Mouse (Mus musculus) right cerebral cortex, postnatal 14 days (tissue): Measurements from ENCODE around the gene Axin1.
A peak's percentile ranks its signal among the peaks of the same experiment; 100 is the strongest.
"Not testable (repeated sequence)": the region's sequence is repeated elsewhere in the genome, so short reads cannot be mapped to it uniquely, and the experiment has no call there.

ENCODE experiments used
- DNase-seq: peaks from one replicate; pipeline ENCODE4 v3.0.0; 2022

Gene Axin1

DNA sequence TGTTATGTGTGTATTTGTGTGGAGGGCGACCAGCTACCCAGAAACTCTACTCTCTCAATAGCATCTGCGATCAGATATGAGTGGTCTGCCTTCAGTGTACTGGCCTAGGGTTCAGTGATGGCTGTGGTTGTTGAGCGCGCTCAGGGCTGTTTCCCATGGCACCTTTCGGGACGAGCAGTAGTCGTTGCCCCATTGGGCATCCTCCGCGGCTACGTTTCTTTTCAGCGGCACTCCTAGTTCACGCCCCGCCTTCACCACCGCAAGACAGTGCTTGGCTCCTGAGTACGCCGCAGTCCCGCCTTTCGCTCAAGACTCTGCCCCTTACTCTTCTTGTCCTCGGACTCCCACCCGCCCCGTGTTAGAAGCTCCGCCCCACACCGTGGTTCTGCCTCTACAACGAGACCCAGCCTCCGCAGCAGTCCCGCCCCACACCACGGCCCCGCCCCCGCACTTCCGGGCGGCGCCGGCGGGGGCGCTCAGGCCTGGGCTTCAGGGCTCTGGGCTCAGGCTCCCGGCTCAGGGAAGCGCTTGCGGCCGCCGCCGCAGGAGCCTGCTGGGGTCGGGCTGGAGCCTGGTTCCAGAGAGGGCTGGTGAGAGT is at the start of gene Axin1:
TSS of gene Axin1 (plus strand) at position 450 of the 598 bp plus-strand sequence.
- DNase-seq, result peak; percentile 88

DNA sequence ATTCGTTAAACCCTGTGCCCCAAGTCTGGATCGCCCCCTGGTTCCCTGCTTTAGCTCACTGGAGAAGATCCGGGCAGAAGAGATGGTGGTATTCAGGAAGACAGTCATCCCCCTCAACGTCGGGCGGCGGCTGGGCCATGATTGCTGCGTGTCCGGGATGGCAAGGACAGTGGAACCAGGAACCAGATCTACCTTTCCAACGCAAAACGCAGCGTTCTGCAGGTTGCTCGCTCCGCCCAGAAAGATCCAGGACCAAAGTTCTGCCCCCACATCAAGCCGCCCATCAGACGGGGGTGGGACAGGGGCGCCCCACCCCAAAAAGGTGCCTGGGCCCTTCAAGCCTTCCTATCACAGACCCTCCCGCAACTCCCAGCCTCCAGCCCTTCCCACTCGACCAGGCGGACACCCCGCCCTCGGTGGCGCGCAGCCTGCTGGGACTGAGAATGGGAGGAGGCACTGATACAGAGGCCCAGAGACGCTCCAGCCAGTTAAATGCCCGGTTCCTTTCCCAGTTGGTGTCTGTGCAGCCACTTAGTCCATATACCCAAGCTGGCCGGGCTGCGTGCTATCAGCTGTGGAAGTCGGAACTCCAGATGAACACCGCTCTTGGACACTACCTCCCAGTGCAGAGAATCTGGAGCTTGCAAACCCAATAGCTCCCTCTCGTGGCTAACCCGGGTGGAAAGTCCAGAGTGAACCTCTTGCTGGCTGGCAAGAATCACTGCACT is 48.4 kb upstream of the Axin1 start, which contains the start of gene Decr2:
TSS of gene Decr2 (minus strand) at position 433 of the 728 bp plus-strand sequence.
- peak; percentile 87 for DNase-seq

DNA sequence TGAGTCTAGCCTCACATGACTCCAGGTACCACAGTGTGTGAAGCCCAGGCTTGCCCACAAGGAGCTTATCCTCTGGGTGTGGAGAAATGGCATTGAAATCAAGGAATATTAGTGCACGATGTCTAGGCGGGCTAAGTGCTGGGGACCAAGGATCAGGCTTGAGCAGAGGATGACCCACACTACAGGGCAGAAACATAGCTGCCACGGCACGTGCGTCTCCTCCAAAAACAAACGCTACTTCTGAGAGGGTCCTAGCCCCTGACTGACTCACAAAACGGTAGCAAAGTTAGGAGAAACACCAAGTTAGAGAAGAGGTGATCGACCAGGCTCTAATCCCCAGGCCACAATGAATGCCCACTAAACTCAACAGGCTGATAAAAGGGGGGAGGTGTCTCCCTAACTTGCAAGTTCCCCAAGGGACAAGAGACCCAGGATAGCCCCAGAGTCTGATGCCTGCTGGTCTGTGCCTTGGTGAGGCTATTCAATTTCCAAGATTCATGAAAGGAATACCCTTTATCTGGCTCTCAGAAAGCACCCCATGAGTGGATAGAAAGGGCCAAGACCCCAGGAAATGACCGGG is 43.9 kb upstream of the Axin1 start:
- DNase-seq, result no peak

DNA sequence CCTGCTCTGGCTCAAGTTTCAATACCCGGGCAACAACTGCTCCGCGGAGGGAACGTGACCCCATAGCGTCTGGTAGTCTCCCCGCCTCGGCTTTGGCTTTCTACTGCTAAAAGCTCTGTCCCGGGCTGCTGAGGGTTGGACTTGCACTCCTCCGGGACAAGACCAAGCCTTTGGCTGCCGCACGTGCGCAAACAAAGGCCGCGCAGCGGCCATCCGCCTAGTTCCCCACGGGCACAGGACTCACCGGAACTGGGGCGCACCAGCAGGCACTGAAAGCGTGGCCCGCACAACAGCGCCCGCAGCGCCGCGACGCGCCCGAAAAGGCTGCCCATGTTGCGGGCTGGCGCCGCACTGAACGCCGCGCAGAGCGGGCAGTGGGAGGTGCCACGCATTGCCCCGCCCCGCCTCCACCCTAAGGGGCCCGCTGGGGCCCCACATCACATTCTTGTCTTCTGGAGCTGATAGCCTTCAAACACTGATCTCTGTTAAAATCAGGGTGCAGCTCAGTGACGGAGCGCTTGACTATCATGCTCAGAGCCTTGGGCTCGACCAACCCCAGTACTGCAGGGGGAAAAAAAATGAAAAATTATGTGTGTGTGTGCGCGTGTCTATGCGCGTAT is 43.3 kb upstream of the Axin1 start, which contains the start of gene Nme4:
TSS of gene Nme4 (minus strand) at position 482 of the 620 bp plus-strand sequence.
- DNase-seq, result peak; percentile 60

DNA sequence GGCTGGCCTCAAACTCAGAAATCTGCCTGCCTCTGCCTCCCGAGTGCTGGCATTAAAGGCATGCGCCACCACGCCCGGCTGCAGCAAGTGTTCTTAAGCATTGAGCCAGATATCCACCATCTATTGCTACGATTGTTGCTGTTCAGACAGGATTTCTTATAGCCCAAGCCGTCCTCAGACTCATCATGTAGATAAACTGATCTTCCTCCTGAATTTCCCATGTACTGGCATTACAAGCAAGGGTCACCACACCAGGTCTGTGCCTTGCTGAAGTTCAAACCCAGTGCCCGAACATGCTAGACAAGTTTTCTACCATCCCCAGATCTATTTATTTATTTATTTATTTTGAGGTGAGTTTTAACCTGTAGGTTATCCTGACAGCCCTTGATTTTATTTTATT is 40.0 kb upstream of the Axin1 start:
- no peak for DNase-seq

DNA sequence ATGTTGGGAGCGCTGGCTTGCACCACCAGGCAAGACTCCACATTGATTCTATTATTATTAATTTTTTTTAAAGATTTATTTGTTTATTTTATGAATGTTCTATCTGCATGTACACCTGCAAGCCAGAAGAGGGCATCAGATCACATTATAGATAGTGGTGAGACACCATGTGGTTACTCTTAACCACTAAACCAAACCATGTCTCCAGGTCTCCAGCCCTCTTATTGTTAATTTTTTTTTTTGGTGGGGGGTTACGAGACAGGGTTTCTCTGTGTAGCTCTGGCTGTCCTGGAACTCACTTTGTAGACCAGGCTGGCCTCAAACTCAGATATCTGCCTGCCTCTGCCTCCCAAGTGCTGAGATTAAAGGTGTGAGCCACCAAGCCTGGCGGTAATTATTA is 39.2 kb upstream of the Axin1 start:
- not testable (repeated sequence) for DNase-seq

DNA sequence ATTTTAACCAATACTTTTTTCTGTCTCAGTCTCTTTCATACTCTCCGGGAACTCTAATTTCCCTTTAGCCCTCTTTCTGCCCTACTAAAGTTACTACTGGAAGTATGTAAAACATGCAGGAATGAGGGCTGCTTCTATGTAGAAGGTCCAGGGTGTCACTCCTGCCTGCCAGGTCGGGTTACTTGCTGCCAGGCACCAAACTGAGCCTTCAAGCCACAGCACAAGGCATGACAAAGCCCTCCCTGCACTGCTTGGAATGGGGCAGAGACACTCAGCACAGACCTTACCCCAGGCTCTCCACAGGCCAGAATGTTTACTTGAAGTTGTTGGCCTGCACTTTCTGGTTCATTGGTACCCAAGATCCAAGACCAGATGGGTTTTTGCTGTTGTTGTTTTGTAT is 38.3 kb upstream of the Axin1 start:
- no peak for DNase-seq

DNA sequence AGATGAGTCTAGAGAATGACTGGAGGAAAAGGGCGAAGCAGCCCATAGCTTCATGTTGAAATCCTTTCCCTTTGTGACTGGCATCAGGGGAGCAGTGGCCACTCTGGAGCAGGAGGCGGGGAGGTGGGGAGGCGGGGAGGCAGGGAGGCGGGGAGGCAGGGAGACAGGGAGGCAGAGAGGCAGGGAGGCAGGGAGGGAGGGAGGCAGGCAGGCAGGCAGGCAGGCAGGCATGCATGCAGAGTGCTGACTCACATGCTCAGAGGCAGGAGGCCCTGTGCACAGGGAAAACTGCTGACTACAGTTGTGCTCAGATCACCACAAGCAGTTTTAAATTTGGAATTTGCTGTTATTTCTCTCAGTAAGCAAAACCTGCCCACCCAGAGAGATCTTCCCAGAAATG is 37.0 kb upstream of the Axin1 start:
- no peak for DNase-seq

DNA sequence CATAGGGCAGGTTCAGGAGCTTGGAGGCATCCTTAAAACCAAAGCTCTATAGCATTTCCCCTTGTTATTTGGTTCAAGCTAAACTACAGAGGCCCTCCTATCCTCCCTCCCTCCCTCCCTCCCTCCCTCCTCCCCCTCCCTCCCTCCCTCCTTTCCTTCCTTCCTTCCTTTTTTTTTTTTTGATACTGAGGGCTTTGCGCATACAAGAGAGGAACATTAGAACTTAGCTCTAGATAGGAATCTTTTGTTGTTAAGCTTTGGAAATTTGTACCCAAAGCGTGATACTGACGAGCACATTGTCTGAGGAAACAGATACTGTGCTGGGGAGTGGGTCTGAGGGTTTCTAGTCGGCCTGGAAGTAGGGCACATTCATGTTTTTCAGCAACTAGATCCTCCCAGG is 32.9 kb upstream of the Axin1 start:
- no peak for DNase-seq

DNA sequence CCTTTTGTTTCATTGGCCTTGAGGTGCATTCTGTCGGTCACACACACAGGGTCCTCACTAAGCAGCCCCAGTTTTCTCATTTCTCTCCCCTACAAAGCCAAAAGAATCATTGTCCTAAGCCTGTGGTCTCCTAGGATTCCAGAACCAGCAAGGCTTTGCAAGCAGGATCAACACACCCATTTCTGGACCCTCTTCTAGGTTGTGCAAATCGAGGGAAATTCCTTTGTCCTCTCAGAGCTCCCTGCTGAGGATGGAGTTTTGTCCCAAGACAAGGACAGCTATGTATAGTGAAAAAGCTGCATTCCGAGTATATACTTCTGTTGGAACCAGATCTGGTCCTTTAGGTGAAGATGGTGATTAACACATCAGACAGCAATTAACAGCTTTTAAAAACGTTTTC is 28.3 kb upstream of the Axin1 start:
- no peak for DNase-seq

DNA sequence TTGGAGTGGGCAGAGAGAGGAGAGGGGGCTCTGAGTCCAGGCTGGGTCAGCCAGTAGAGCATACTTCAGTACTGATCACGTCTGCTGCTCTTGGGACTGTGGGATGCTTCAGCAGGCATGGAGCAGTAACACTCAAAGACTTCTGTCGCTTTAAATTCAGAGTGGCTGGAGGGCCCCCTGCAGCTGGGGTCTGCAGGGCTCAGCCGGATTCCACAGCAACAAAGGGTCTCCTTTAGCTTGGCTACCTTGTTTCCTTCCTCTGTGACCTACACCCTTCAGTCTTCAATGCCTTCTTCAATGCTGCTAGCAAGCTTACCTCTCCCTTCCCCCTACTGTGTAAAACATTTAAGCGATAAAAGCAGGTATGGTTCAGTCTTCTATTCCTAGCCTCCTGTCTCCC is 27.5 kb upstream of the Axin1 start:
- no peak for DNase-seq

DNA sequence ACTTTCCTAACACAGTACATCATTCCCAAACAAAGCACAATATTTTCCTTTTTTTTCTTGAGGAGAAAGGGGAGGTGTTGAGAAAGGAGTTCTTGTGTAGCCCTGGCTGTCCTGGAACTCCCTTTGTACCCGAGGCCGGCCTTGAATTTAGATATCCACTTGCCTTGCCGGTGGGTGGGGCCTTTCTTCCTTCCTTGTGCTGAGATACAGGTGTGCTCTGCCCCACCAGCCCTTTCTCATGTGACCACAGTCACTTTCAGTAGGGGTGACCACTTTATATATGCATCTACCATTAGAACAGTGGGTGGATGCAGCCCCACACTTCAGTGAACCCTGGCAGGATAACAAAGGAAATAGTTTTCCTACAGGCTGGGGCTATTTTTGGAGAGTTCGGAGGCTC is 26.8 kb upstream of the Axin1 start:
- no peak for DNase-seq

DNA sequence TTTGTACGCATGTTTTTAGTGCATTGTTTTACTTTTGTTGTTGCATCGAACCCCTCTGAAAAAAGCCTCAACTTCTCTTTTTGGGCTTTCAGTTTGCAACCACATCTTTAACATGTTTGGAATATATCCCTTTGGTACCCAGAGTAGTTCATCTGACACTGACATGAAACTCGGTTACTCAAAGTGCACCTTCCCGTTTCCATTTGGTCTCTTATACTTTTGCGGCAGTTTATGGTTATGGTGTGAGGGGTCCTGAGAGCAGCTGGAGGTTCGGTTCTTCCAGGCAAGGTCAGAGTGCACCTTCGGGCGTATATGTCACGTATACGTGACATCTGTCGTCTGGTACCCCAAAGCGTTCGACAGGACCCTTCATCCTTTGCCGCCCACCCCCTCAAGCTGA is 25.7 kb upstream of the Axin1 start:
- no peak for DNase-seq

DNA sequence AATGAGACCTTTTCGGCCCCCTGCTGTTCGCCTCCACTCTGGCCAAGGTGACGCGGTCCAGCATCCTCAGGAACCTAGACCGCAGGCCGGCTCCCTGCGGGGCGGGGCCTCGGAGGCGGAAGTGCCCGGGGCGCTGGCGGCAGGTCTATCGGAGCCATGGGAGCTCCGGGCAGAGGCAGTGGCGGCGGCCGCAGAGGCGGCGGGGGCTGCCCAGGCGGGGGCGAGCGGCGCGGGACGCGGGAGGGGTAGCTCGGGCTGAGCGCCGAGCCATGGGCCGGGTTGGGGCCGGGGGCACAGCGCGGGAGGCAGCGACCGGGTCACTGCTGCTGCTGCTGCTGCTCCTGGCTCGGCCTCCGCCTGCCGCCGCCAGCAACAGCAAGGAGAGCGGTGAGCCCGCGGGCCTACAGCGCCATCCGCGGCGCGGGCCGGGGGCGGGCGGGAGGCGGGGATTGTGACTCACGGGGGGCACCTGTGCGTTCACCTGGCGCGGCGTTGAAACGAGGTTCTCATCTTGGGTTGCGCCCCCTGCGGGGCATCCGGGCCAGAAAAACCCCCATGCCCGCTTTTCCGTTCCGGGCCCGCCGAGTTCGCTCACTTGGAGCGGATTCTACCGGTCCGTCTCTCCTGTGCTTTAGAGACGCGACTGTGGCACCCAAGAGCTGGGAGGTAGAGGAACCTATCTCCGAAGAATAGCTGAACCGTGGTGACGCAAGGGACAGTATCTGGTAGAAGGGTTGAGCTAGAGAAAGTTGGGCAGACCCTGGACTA is 25.1 kb upstream of the Axin1 start, which contains the start of gene Tmem8:
TSS of gene Tmem8 (plus strand) at position 119 of the 768 bp plus-strand sequence.
- peak; percentile 65 for DNase-seq

DNA sequence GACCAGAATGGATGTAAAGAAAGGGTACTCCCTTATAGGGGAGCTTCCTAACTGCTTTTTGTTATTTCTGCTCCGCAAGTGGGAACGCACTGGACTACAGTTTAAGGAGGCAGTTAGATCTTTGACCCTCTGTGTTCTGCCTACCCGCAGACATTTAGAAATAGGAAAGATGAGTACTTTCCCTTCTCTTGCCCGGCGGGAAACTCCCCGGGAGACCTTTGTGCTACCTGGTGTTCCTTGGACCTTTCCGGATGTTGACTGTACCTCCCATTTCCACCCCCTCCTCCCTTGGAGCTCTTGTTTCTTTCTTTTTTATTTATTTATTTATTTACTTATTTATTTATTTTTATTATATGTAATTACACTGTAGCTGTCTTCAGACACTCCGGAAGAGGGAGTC is 24.4 kb upstream of the Axin1 start:
- DNase-seq, result no peak

DNA sequence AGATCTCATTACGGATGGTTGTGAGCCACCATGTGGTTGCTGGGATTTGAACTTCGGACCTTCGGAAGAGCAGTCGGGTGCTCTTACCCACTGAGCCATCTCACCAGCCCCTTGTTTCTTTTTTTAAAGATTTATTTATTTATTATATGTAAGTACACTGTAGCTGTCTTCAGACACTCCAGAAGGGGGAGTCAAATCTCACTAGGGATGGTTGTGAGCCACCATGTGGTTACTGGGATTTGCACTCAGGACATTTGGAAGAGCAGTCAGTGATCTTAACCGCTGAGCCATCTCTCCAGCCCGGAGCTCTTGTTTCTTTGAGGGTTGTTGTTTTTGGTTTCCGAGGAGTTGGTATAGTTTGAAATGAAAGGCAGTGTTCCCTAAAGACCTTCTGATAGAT is 24.0 kb upstream of the Axin1 start:
- not testable (repeated sequence) for DNase-seq

DNA sequence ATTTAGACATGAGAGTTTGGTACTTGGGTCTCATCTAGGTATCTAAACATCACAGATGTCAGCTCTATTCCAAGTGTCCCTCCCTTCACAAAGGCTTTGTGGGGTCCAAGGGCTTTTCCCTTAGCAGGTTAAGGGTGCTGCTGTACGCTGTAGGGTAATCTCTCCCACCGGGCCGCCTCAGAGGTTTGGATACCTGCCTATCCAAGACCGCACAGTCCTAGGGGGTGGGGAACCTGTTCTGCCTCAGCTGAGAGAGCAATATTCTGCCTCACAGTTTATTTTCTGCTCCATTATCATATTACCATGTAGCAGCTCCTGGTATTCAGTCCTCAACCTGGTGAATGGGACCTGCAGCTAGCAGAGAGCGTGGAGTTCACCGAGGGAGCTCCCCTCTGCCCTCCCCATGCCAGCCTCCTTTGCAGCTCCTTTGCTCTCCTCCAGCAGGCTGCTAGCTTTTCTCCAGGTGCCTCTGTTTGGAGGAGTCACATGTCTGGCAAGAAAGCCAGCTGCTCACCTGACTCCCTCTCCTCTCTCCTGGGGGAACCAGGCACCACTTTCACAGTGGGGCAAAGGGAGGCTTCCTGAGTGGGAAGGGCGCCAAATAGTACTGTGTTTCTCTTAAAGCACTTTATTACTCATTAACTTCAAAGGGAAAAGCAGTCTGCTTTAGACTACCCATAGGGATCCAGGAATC is 23.1 kb upstream of the Axin1 start:
- no peak for DNase-seq

DNA sequence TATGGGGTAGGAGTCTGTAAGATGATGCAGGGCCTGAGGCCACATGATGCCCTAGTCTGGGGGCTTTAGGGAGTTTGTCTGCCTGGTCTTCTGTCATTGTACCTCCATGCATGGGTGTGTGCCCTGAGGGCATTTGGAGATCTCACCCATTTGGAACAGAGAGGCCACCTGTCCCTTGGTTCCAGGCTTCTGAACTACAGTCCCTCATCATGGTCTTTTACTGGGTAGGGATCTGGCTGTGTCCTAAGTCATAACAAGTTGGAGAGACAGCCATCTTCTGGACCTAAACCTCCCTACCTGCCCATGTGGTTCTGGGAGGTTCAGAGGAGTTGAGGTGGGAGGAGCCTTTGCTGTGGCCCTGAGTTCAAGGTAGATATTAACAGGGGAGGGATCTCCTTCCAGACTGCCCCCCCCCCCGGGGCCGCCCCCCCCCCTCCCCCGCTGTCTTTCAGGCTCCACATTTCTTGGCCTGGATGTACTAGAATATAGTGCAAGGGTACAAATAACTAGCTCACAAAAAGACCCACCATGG is 22.5 kb upstream of the Axin1 start:
- DNase-seq, result no peak

DNA sequence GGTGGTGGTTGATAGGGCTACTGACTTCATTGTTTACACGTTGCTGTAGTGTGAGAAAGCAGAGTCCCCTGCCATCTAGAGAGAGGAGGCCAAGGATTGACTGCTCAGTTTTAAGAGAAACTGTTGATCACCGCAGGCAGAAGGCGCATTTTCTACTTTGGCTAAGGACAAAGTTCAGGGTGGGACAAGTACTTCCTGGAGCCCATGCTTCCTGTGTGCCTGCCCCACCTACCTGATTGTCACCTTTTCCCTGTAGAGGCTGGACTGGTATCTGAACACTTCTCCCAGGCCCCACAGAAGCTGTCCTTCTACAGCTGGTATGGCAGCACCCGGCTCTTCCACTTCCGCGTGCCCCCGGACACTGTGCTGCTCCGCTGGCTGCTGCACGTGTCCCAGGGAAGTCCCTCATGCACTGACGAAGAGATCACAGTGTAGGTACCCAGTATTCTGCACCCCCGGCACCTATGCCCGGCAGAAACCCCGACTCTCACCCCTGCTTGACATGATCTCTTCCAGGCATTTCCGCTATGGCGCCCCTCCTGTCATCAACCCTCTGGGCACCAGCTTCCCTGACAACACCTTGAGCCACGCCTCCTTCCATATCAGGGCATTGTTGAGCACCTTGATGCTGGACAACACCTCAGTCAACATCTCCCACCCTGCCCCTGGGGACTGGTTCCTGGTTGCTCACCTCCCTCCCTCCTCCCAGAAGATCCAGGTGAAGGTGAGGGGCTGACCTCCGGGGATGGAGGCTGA is 21.8 kb upstream of the Axin1 start:
- DNase-seq, result no peak

DNA sequence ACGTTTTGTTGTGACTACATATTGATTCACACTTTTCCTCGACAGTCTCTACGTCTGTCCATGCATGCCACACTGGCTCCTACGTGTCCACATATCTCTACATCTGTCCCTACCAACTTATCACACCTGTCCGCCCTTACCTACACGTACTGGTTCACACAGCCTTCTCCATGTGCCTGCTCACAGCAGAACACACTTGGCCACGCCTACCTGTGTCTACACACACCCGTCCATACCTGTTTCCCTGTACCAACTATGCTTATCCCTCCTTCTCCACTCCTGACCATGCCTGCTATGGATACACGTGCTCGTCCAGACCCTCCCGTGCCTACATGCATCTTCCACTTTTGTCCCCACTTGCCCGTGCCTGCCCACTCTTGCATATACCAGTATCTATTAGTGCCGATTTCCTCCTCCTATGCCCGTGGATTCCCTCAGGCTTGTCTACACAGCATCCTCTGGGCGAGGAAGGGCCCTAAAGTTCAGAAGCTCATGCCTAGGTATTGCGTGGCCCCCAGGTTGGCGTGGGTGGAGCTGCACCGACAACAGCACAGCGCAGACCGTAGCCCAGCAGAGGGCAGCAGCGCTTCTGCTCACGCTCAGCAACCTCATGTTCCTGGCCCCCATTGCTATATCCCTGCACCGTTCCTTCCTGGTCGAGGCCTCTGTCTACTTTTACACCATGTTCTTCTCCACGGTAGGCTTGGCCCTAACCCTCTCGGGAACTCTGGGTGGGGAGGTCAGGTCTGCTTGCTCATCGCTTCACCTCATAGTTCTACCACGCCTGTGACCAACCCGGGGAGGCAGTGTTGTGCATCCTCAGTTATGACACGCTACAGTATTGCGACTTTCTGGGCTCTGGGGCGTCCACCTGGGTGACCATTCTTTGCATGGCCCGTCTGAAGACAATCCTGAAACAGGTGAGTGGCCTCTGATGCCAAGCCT is 18.4 kb upstream of the Axin1 start:
- peak; percentile 72 for DNase-seq
